In the genomic region with DNA sequence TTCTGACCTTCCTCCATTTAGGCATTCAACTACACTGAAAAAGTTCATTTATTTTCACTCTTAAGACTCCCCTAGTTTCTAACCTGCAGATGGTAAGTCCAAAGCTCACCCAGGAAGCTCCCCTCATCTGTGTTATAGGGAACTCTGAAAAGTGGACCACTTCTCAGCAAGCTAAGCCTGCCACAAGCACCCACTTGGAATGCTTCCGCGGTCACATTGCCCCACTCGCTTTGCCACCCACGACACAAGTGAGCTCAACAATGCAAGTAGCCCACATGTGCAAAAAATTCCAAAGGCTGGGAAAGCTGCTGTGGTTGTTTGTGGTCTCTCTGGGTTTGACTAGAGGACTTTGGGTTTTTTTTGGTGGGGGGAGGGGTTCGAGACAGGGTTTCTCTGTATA, we compare ENCODE assay signal across 36 mouse cellular contexts.
"Had no signal": no experiment of that assay in that cellular context is flagged by ENCODE, and none has a peak within 500 bp of the region (broad histone marks: within the 10 kb centered on the region; RNA-seq: fewer than 3 reads in every experiment).

No protein-coding gene starts in this region.

- H3K36me3 ChIP-seq: heart, embryonic 10.5 days; heart, embryonic 12.5 days; heart, embryonic 13.5 days; heart, embryonic 15.5 days; hindbrain, embryonic 10.5 days; hindbrain, embryonic 12.5 days; hindbrain, embryonic 13.5 days; hindbrain, embryonic 15.5 days; intestine, embryonic 15.5 days; kidney, embryonic 15.5 days had no signal

- H3K4me1 ChIP-seq: heart, embryonic 10.5 days; heart, embryonic 12.5 days; heart, embryonic 13.5 days; heart, embryonic 15.5 days; hindbrain, embryonic 10.5 days; hindbrain, embryonic 12.5 days; hindbrain, embryonic 15.5 days had no signal

- H3K4me3 ChIP-seq: heart, adult 2 months; heart, embryonic 10.5 days; heart, embryonic 12.5 days; heart, embryonic 13.5 days; heart, embryonic 15.5 days; hindbrain, embryonic 10.5 days; hindbrain, embryonic 12.5 days; hindbrain, embryonic 13.5 days; hindbrain, embryonic 15.5 days; intestine, embryonic 15.5 days; kidney, embryonic 15.5 days; layer of hippocampus, adult 2 months had no signal

- ATAC-seq: hindbrain, embryonic 16.5 days; hindbrain, postnatal 0 days; inflammation-experienced regulatory T-cells, adult 6 months; intestine, embryonic 15.5 days; intestine, embryonic 16.5 days; intestine, postnatal 0 days had no signal

- H3K27me3 ChIP-seq: heart, embryonic 12.5 days; heart, embryonic 13.5 days; heart, embryonic 15.5 days; hindbrain, embryonic 12.5 days; hindbrain, embryonic 13.5 days; hindbrain, embryonic 15.5 days; intestine, embryonic 15.5 days had no signal

- DNase-seq: heart, adult 18-20 months; heart, adult 2 months; heart, postnatal 10 days; heart, postnatal 14 days; heart, postnatal 36 days; heart, postnatal 4 days; kidney, adult 11 months; kidney, adult 18-20 months; kidney, adult 2 months; kidney, adult 8-10 months; kidney, adult 9 months; kidney, postnatal 10 days; kidney, postnatal 14 days; kidney, postnatal 25 days; kidney, postnatal 36 days; kidney, postnatal 4 days; layer of hippocampus, adult 9-11 months had no signal

- H3K4me2 ChIP-seq: heart, embryonic 11.5 days; heart, embryonic 12.5 days; heart, embryonic 13.5 days; heart, embryonic 15.5 days; hindbrain, embryonic 12.5 days; hindbrain, embryonic 13.5 days; hindbrain, embryonic 14.5 days; hindbrain, embryonic 15.5 days; intestine, embryonic 15.5 days; kidney, embryonic 15.5 days had no signal

- H3K27ac ChIP-seq: heart, adult 2 months; heart, embryonic 10.5 days; heart, embryonic 13.5 days; heart, embryonic 15.5 days; hindbrain, embryonic 10.5 days; hindbrain, embryonic 12.5 days; hindbrain, embryonic 13.5 days; hindbrain, embryonic 14.5 days; hindbrain, embryonic 15.5 days; hindbrain, postnatal 0 days; intestine, embryonic 15.5 days; kidney, embryonic 15.5 days; kidney, postnatal 0 days; layer of hippocampus, adult 2 months had no signal

- H3K9ac ChIP-seq: heart, embryonic 12.5 days; heart, embryonic 13.5 days; heart, embryonic 15.5 days; hindbrain, embryonic 12.5 days; hindbrain, embryonic 13.5 days; hindbrain, embryonic 14.5 days; hindbrain, embryonic 15.5 days; intestine, embryonic 15.5 days; kidney, embryonic 15.5 days had no signal

- H3K9me3 ChIP-seq: heart, embryonic 10.5 days; heart, embryonic 12.5 days; heart, embryonic 13.5 days; heart, embryonic 15.5 days; hindbrain, embryonic 12.5 days; hindbrain, embryonic 13.5 days; hindbrain, embryonic 15.5 days; intestine, embryonic 15.5 days; kidney, embryonic 15.5 days had no signal
